Mouse (Mus musculus): ENCODE results near the gene Adap2.

The Adap2 gene

DNA sequence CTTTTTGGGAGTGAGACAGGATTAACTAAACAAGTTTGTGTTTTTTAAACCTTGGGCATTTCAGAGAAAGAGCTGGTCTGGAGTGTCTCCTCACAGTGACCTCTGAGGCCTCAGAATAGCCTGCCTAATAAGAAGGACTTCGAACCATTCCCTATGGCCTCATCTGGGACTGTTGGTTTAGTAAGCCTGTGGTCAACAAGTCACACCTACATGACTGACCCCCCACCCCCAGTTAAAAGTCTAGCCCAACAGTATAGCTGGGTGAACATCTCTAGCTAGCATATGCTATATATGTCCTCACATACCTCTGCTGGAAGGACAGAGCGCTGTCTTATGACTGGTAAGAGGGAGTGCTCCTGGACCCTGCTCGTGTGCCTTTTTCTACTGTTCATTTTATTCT, 45.4 kb downstream of the Adap2 start:
- in situ Hi-C loops (cut with MboI, MseI): no loop called here

- in situ Hi-C loops (cut with MboI, MseI): no loop called here
Observed at GRCm38 (mm10) chr11:80199773-80200172, 45.9 kb downstream of the Adap2 start.

- in situ Hi-C loops (cut with MboI, MseI): no loop called here
Observed at GRCm38 (mm10) chr11:80200326-80200725, 46.4 kb downstream of the Adap2 start.

GRCm38 (mm10) chr11:80202296-80202695, 48.4 kb downstream of the Adap2 start:
- in situ Hi-C loops (cut with MboI, MseI): no loop called here

- in situ Hi-C loops (cut with MboI, MseI): no loop called here
Observed at GRCm38 (mm10) chr11:80204037-80204436, 50.1 kb downstream of the Adap2 start.

GRCm38 (mm10) chr11:80204941-80205340, 51.0 kb downstream of the Adap2 start:
- in situ Hi-C loops (cut with MboI, MseI): no loop called here

- in situ Hi-C loops (cut with MboI, MseI): no loop called here
Observed at GRCm38 (mm10) chr11:80208465-80208859, 54.6 kb downstream of the Adap2 start.

GRCm38 (mm10) chr11:80208860-80209800, 55.2 kb downstream of the Adap2 start, which contains the start of gene Rhot1:
TSS of gene Rhot1 (plus strand) at chr11:80209019.
- in situ Hi-C loops (cut with MboI, MseI): no loop called here

GRCm38 (mm10) chr11:80210321-80210720, 56.4 kb downstream of the Adap2 start:
- in situ Hi-C loops (cut with MboI, MseI): no loop called here

GRCm38 (mm10) chr11:80212282-80212681, 58.4 kb downstream of the Adap2 start:
- in situ Hi-C loops (cut with MboI, MseI): no loop called here

DNA sequence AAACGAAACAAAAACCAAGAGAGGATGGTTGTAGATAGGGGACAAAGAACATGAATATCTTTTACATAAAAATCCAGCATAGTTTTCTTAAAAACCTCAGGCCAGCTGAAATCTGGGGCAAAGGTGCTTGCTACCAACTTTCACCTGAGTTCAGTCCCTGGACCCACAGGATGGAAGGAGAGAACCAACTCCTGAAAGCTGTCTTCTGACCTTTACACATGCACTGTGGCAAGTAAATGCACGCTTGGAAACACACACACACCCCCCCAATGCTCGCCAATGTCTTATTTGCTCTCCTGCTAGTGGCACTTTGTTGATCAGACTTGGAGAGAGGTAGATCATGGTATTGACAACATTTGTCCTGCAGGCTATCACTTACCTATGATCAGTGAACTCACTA, 61.4 kb downstream of the Adap2 start:
- in situ Hi-C loops (cut with MboI, MseI): no loop called here

DNA sequence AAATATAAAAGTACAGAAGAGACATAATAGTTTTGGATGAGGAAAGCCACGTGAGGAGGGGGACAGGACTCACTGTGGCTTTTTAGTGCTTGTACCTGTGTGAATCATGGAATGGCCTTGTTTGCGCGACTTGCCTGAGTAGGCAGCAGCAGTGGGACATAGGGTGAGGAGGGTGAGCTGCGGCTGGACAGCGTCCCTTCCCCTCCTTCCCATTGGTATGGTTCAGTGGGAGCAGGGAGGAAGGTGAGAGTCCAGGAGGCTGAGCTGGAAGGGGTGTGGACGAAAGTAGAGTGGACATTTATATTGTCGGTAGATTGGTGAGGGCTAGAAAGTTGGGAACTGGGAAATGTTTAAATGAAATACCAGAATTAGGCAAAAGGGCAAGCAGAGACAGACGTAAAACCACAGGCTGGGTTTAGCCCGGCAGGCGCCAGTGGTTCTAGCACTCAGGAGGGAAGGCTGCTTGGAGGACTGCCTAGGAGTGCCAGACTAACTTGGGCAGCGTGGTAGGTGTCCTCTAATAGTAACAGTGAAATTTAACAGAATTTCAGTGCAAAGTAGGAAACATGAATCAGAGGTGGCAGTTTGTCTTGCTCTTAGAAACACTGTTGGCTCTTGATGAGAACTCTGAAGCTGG, 64.9 kb downstream of the Adap2 start:
- in situ Hi-C loops (cut with MboI, MseI): no loop called here
